Mouse (Mus musculus) heart, embryonic 12.5 days (tissue): ENCODE measurements around the gene Pappa2. TPM values are rescaled to one million over a fixed set of nuclear protein-coding genes. Genes with fewer than 3 reads are reported as not detected.
A peak's percentile ranks its signal among the peaks of the same experiment; 100 is the strongest.

Source experiments
- ATAC-seq: fragments of 200-750 bp; cut with Nextera tagmentation; 2 replicates; pipeline ENCODE4 v1.8.0; 2017; ENCODE audit warnings: moderate TSS enrichment, moderate library complexity; ENCODE audit not compliant: insufficient number of reproducible peaks, low FRiP score
- H3K27ac ChIP-seq: fragments of 300-500 bp; sonication (generic); 2 replicates; pipeline ENCODE4 v1.5.1; 2016; ENCODE audit warnings: mild to moderate bottlenecking, moderate library complexity; ENCODE audit not compliant: poor library complexity, severe bottlenecking
- H3K27me3 ChIP-seq: fragments of 300-500 bp; sonication (generic); replicated peaks from 2 replicates; pipeline ENCODE4 v1.6.1; 2016; ENCODE audit warnings: mild to moderate bottlenecking, moderate library complexity
- H3K36me3 ChIP-seq: fragments of 300-500 bp; sonication (generic); 2 replicates; pipeline ENCODE4 v1.6.1; 2016; ENCODE audit warnings: mild to moderate bottlenecking, moderate library complexity
- H3K4me1 ChIP-seq: fragments of 300-500 bp; sonication (generic); replicated peaks from 2 replicates; pipeline ENCODE4 v1.6.1; 2016; ENCODE audit warnings: mild to moderate bottlenecking
- H3K4me2 ChIP-seq: fragments of 300-500 bp; sonication (generic); 2 replicates; pipeline ENCODE4 v1.6.1; 2016; ENCODE audit warnings: mild to moderate bottlenecking, moderate library complexity
- H3K4me3 ChIP-seq: fragments of 300-500 bp; sonication (generic); 2 replicates; pipeline ENCODE4 v1.5.1; 2016; ENCODE audit warnings: mild to moderate bottlenecking
- H3K9ac ChIP-seq: fragments of 300-500 bp; sonication (generic); 2 replicates; pipeline ENCODE4 v1.6.1; 2016; ENCODE audit warnings: mild to moderate bottlenecking, moderate library complexity
- H3K9me3 ChIP-seq: fragments of 300-500 bp; sonication (generic); replicated peaks from 2 replicates; pipeline ENCODE4 v1.6.1; 2016; ENCODE audit warnings: mild to moderate bottlenecking, moderate library complexity
- WGBS: fragments of 180-500 bp; shearing (Covaris S2); methylation state at CpG from one replicate; pipeline ENCODE4 v1.1.7; 2016; 5-methylcytosine and 5-hydroxymethylcytosine counted together
- polyA plus RNA-seq: library from polyadenylated mRNA; unstranded; fragments of >200 nt; fragmentation: Nextera tagmentation; extraction: Ambion mirVana; gene quantifications from 2 replicates; pipeline ENCODE4 v1.2.1, GENCODE M21; 2016

Gene Pappa2
- polyA plus RNA-seq: 0.17 and 0.24 TPM in 2 replicates

- H3K9ac ChIP-seq: no peak within 1 kb of the TSS
- 67% methylated on average over 1 of the region's 1 CpGs for WGBS
- no peak for ATAC-seq
- H3K36me3 ChIP-seq: no peaks in the 10 kb centered on the region
- no peak within 1 kb of the TSS for H3K27ac ChIP-seq
- no peaks in the 10 kb centered on the region for H3K27me3 ChIP-seq
- no peak within 1 kb of the TSS for H3K4me2 ChIP-seq
- H3K9me3 ChIP-seq: no peaks in the 10 kb centered on the region
- no peak within 1 kb of the TSS for H3K4me3 ChIP-seq
- no peaks in the 10 kb centered on the region for H3K4me1 ChIP-seq
Observed at GRCm38 (mm10) chr1:158980390-158980789, at the start of gene Pappa2. TSS of gene Pappa2 (minus strand) at chr1:158980490.

GRCm38 (mm10) chr1:159029106-159029505 is 48.8 kb upstream of the Pappa2 start:
- Histone ChIP-seq H3K27ac (no peak overlapping the region), H3K4me3 (no peak overlapping the region), H3K9ac (no peak overlapping the region), H3K27me3 (no peaks in the 10 kb centered on the region), H3K36me3 (no peaks in the 10 kb centered on the region), H3K9me3 (no peaks in the 10 kb centered on the region), H3K4me2 (no peak overlapping the region), H3K4me1 (no peaks in the 10 kb centered on the region)
- ATAC-seq: no peak
- 76% methylated on average over 2 of the region's 2 CpGs for WGBS

- Histone ChIP-seq H3K4me2 (no peak overlapping the region), H3K9me3 (no peaks in the 10 kb centered on the region), H3K27ac (no peak overlapping the region), H3K9ac (no peak overlapping the region), H3K4me3 (no peak overlapping the region), H3K27me3 (no peaks in the 10 kb centered on the region), H3K4me1 (no peaks in the 10 kb centered on the region), H3K36me3 (no peaks in the 10 kb centered on the region)
- WGBS: 79% methylated on average over 5 of the region's 5 CpGs
- no peak for ATAC-seq
Observed at GRCm38 (mm10) chr1:159014940-159015660, 34.8 kb upstream of the Pappa2 start.

GRCm38 (mm10) chr1:158987042-158987441 is 6.8 kb upstream of the Pappa2 start:
- Histone ChIP-seq H3K27me3 (no peaks in the 10 kb centered on the region), H3K27ac (no peak overlapping the region), H3K4me3 (no peak overlapping the region), H3K36me3 (no peaks in the 10 kb centered on the region), H3K9me3 (no peaks in the 10 kb centered on the region), H3K4me2 (no peak overlapping the region), H3K9ac (no peak overlapping the region), H3K4me1 (no peaks in the 10 kb centered on the region)
- ATAC-seq: no peak
- WGBS: 76% methylated on average over 3 of the region's 3 CpGs

GRCm38 (mm10) chr1:158962340-158962739 is 17.9 kb downstream of the Pappa2 start:
- ATAC-seq: no peak
- H3K9ac ChIP-seq: no peak overlapping the region
- 67% methylated on average over 5 of the region's 5 CpGs for WGBS
- no peaks in the 10 kb centered on the region for H3K36me3 ChIP-seq
- H3K9me3 ChIP-seq: no peaks in the 10 kb centered on the region
- peaks cover 6% of the 10 kb centered on the region for H3K4me1 ChIP-seq
- no peak overlapping the region for H3K4me2 ChIP-seq
- H3K27me3 ChIP-seq: peaks cover 4% of the 10 kb centered on the region; the same call in 1 of the 2 replicates
- H3K27ac ChIP-seq: no peak overlapping the region
- H3K4me3 ChIP-seq: no peak overlapping the region

GRCm38 (mm10) chr1:158960984-158961383 is 19.3 kb downstream of the Pappa2 start:
- H3K27me3 ChIP-seq: peaks cover 11% of the 10 kb centered on the region; the same call in 1 of the 2 replicates
- WGBS: 40% methylated on average over 4 of the region's 4 CpGs
- no peak overlapping the region for H3K27ac ChIP-seq
- H3K9ac ChIP-seq: no peak overlapping the region
- H3K9me3 ChIP-seq: no peaks in the 10 kb centered on the region
- H3K4me1 ChIP-seq: peaks cover 6% of the 10 kb centered on the region
- H3K36me3 ChIP-seq: no peaks in the 10 kb centered on the region
- no peak for ATAC-seq
- no peak overlapping the region for H3K4me3 ChIP-seq
- peak overlapping the region; percentile 36; the same call in 1 of the 2 replicates for H3K4me2 ChIP-seq

GRCm38 (mm10) chr1:158960549-158960948 is 19.7 kb downstream of the Pappa2 start:
- ATAC-seq: no peak
- no peak overlapping the region for H3K9ac ChIP-seq
- H3K27ac ChIP-seq: no peak overlapping the region
- no peak overlapping the region for H3K4me3 ChIP-seq
- peak overlapping the region; percentile 36 for H3K4me2 ChIP-seq
- H3K36me3 ChIP-seq: no peaks in the 10 kb centered on the region
- H3K9me3 ChIP-seq: no peaks in the 10 kb centered on the region
- peaks cover 6% of the 10 kb centered on the region for H3K4me1 ChIP-seq
- WGBS: 25% methylated on average over 8 of the region's 8 CpGs
- peaks cover 12% of the 10 kb centered on the region; the same call in 1 of the 2 replicates for H3K27me3 ChIP-seq

- no peaks in the 10 kb centered on the region for H3K36me3 ChIP-seq
- no peaks in the 10 kb centered on the region; the same call in 1 of the 2 replicates for H3K4me1 ChIP-seq
- no peak for ATAC-seq
- H3K9ac ChIP-seq: no peak overlapping the region
- WGBS: 78% methylated on average over 7 of the region's 7 CpGs
- H3K4me2 ChIP-seq: no peak overlapping the region
- H3K27ac ChIP-seq: no peak overlapping the region
- H3K9me3 ChIP-seq: no peaks in the 10 kb centered on the region
- H3K4me3 ChIP-seq: no peak overlapping the region
- peaks cover 12% of the 10 kb centered on the region; the same call in 1 of the 2 replicates for H3K27me3 ChIP-seq
Observed at GRCm38 (mm10) chr1:158956361-158956760, 23.9 kb downstream of the Pappa2 start.

- no peaks in the 10 kb centered on the region for H3K36me3 ChIP-seq
- 64% methylated on average over 6 of the region's 6 CpGs for WGBS
- H3K4me1 ChIP-seq: no peaks in the 10 kb centered on the region
- no peak overlapping the region for H3K4me3 ChIP-seq
- no peak for ATAC-seq
- H3K27me3 ChIP-seq: peaks cover 12% of the 10 kb centered on the region; the same call in 1 of the 2 replicates
- no peak overlapping the region for H3K9ac ChIP-seq
- H3K4me2 ChIP-seq: no peak overlapping the region
- no peaks in the 10 kb centered on the region for H3K9me3 ChIP-seq
- H3K27ac ChIP-seq: no peak overlapping the region
Observed at GRCm38 (mm10) chr1:158954785-158955184, 25.5 kb downstream of the Pappa2 start.

- no peaks in the 10 kb centered on the region for H3K36me3 ChIP-seq
- H3K27me3 ChIP-seq: peaks cover 8% of the 10 kb centered on the region; the same call in 1 of the 2 replicates
- no peak overlapping the region for H3K27ac ChIP-seq
- H3K9ac ChIP-seq: no peak overlapping the region
- no peak overlapping the region for H3K4me2 ChIP-seq
- no peak overlapping the region for H3K4me3 ChIP-seq
- H3K9me3 ChIP-seq: no peaks in the 10 kb centered on the region
- no peak for ATAC-seq
- WGBS: 40% methylated on average over 6 of the region's 6 CpGs
- H3K4me1 ChIP-seq: no peaks in the 10 kb centered on the region
Observed at GRCm38 (mm10) chr1:158953479-158954207, 26.6 kb downstream of the Pappa2 start.

GRCm38 (mm10) chr1:158949041-158949440 is 31.2 kb downstream of the Pappa2 start:
- no peak overlapping the region for H3K4me3 ChIP-seq
- H3K4me2 ChIP-seq: no peak overlapping the region
- no peak overlapping the region for H3K9ac ChIP-seq
- H3K27me3 ChIP-seq: no peaks in the 10 kb centered on the region
- ATAC-seq: no peak
- 76% methylated on average over 6 of the region's 6 CpGs for WGBS
- H3K4me1 ChIP-seq: no peaks in the 10 kb centered on the region
- no peak overlapping the region for H3K27ac ChIP-seq
- no peaks in the 10 kb centered on the region for H3K36me3 ChIP-seq
- no peaks in the 10 kb centered on the region for H3K9me3 ChIP-seq
